Mouse (Mus musculus) heart, embryonic 14.5 days (tissue): ENCODE measurements around the gene Bmpr1b. TPM values are rescaled to one million over a fixed set of nuclear protein-coding genes. Genes with fewer than 3 reads are reported as not detected.

Experiments used
- ATAC-seq: fragments of 200-750 bp; cut with Nextera tagmentation; 2 replicates; pipeline ENCODE4 v1.8.0; 2017; ENCODE audit warnings: low read depth, moderate TSS enrichment; ENCODE audit not compliant: insufficient number of reproducible peaks, insufficient read depth, low FRiP score
- H3K27ac ChIP-seq, 2 experiments: fragments of 200-500 bp in 1 of 2; fragments of 300-500 bp in 1 of 2; sonication (generic) in 1 of 2; replicated peaks in 1 of 2; 2 replicates each; pipeline ENCODE4 v1.5.1; 2012 to 2014; ENCODE audit warnings: low read depth in 2 of 2, low read length in 2 of 2, control low read depth in 1 of 2, mild to moderate bottlenecking in 1 of 2, mixed read lengths in 1 of 2; ENCODE audit not compliant: control insufficient read depth in 1 of 2, insufficient read depth in 1 of 2
- H3K27me3 ChIP-seq: fragments of 300-500 bp; sonication (generic); 2 replicates; pipeline ENCODE4 v1.6.1; 2014; ENCODE audit warnings: mild to moderate bottlenecking, low read length, control low read depth; ENCODE audit not compliant: control insufficient read depth, insufficient read depth
- H3K36me3 ChIP-seq: fragments of 300-500 bp; sonication (generic); 2 replicates; pipeline ENCODE4 v1.6.1; 2014; ENCODE audit warnings: mild to moderate bottlenecking, control low read depth, low read length, mixed read lengths; ENCODE audit not compliant: control insufficient read depth, insufficient read depth
- H3K4me1 ChIP-seq, 2 experiments: fragments of 200-500 bp in 1 of 2; fragments of 300-500 bp in 1 of 2; sonication (generic) in 1 of 2; 2 replicates each; pipeline ENCODE4 v1.6.1; 2012 to 2014; ENCODE audit warnings: low read length in 2 of 2, control low read depth in 1 of 2, mixed read lengths in 1 of 2; ENCODE audit not compliant: control insufficient read depth in 2 of 2, insufficient read depth in 2 of 2
- H3K4me2 ChIP-seq: fragments of 300-500 bp; sonication (generic); 2 replicates; pipeline ENCODE4 v1.6.1; 2014; ENCODE audit warnings: mild to moderate bottlenecking, low read length
- H3K4me3 ChIP-seq, 2 experiments: fragments of 200-500 bp in 1 of 2; fragments of 300-500 bp in 1 of 2; sonication (generic) in 1 of 2; 2 replicates each; pipeline ENCODE4 v1.5.1; 2012 to 2014; ENCODE audit warnings: low read length in 2 of 2, mild to moderate bottlenecking in 2 of 2, control low read depth in 1 of 2, low read depth in 1 of 2, moderate library complexity in 1 of 2; ENCODE audit not compliant: control insufficient read depth in 1 of 2, insufficient read depth in 1 of 2
- H3K9ac ChIP-seq: fragments of 300-500 bp; sonication (generic); 2 replicates; pipeline ENCODE4 v1.6.1; 2014; ENCODE audit warnings: mild to moderate bottlenecking, low read length
- H3K9me3 ChIP-seq: fragments of 300-500 bp; sonication (generic); 2 replicates; pipeline ENCODE4 v1.6.1; 2016; ENCODE audit warnings: low read length, control low read depth; ENCODE audit not compliant: control insufficient read depth
- WGBS: fragments of 180-500 bp; shearing (Covaris S2); extraction: QIAGEN DNeasy Blood & Tissue Kit; methylation state at CpG from one replicate; pipeline ENCODE4 v1.1.7; 2014; 5-methylcytosine and 5-hydroxymethylcytosine counted together
- polyA plus RNA-seq: library from polyadenylated mRNA; unstranded; fragments of >200 nt; fragmentation: Nextera tagmentation; extraction: Ambion mirVana; gene quantifications from 2 replicates; pipeline ENCODE4 v1.2.1, GENCODE M21; 2014

Bmpr1b gene
- polyA plus RNA-seq, 1 experiment from 2014 or later, result 0.70 TPM

- no peak overlapping the region for H3K9ac ChIP-seq
- H3K36me3 ChIP-seq, result no peaks in the 10 kb centered on the region
- ATAC-seq, result no peak
- H3K9me3 ChIP-seq, result no peaks in the 10 kb centered on the region
- H3K27ac ChIP-seq, result no peak overlapping the region
- H3K4me3 ChIP-seq, result no peak overlapping the region
- no peak overlapping the region for H3K4me2 ChIP-seq
- no peaks in the 10 kb centered on the region for H3K4me1 ChIP-seq
- H3K27me3 ChIP-seq, result no peaks in the 10 kb centered on the region
- 78% methylated on average over 5 of the region's 5 CpGs for WGBS
Observed at GRCm38 (mm10) chr3:142040345-142040744, 128.9 kb downstream of the Bmpr1b start.

GRCm38 (mm10) chr3:142034160-142034559, 135.1 kb downstream of the Bmpr1b start:
- Histone ChIP-seq H3K27ac (no peak overlapping the region), H3K4me1 (no peaks in the 10 kb centered on the region), H3K36me3 (no peaks in the 10 kb centered on the region), H3K27me3 (no peaks in the 10 kb centered on the region), H3K9me3 (no peaks in the 10 kb centered on the region), H3K4me2 (no peak overlapping the region), H3K9ac (no peak overlapping the region), H3K4me3 (no peak overlapping the region)
- 67% methylated on average over 4 of the region's 4 CpGs for WGBS
- ATAC-seq, result no peak

GRCm38 (mm10) chr3:142019716-142020115, 149.5 kb downstream of the Bmpr1b start:
- H3K27me3 ChIP-seq, result no peaks in the 10 kb centered on the region
- H3K4me1 ChIP-seq, result no peaks in the 10 kb centered on the region
- ATAC-seq, result no peak

GRCm38 (mm10) chr3:141984548-141984947, 184.7 kb downstream of the Bmpr1b start:
- no peak for ATAC-seq
- no peaks in the 10 kb centered on the region for H3K27me3 ChIP-seq
- H3K9ac ChIP-seq, result no peak overlapping the region
- no peak overlapping the region for H3K4me2 ChIP-seq
- no peaks in the 10 kb centered on the region for H3K36me3 ChIP-seq
- H3K4me3 ChIP-seq, result no peak overlapping the region
- H3K4me1 ChIP-seq, result no peaks in the 10 kb centered on the region
- 65% methylated on average over 7 of the region's 7 CpGs for WGBS
- no peak overlapping the region for H3K27ac ChIP-seq
- no peaks in the 10 kb centered on the region for H3K9me3 ChIP-seq

More at GRCm38 (mm10) chr3:142019716-142020115, 149.5 kb downstream of the Bmpr1b start:
- 85% methylated on average over 7 of the region's 7 CpGs for WGBS
- no peaks in the 10 kb centered on the region for H3K36me3 ChIP-seq
- no peak overlapping the region for H3K9ac ChIP-seq
- no peak overlapping the region for H3K27ac ChIP-seq
- H3K9me3 ChIP-seq, result no peaks in the 10 kb centered on the region
- H3K4me3 ChIP-seq, result no peak overlapping the region
- H3K4me2 ChIP-seq, result no peak overlapping the region

GRCm38 (mm10) chr3:141981613-141982432, 187.4 kb downstream of the Bmpr1b start:
- ATAC-seq, result no peak
- no peak overlapping the region for H3K4me2 ChIP-seq

GRCm38 (mm10) chr3:141966244-141966643, 203.0 kb downstream of the Bmpr1b start:
- Histone ChIP-seq H3K4me1 (no peaks in the 10 kb centered on the region), H3K4me3 (no peak overlapping the region), H3K4me2 (no peak overlapping the region), H3K9me3 (no peaks in the 10 kb centered on the region), H3K36me3 (no peaks in the 10 kb centered on the region), H3K27ac (no peak overlapping the region), H3K27me3 (no peaks in the 10 kb centered on the region), H3K9ac (no peak overlapping the region)
- WGBS, result 67% methylated on average over 4 of the region's 4 CpGs
- no peak for ATAC-seq

More at GRCm38 (mm10) chr3:141981613-141982432, 187.4 kb downstream of the Bmpr1b start:
- no peak overlapping the region for H3K27ac ChIP-seq
- no peaks in the 10 kb centered on the region for H3K36me3 ChIP-seq
- no peaks in the 10 kb centered on the region for H3K4me1 ChIP-seq
- no peaks in the 10 kb centered on the region for H3K27me3 ChIP-seq
- H3K4me3 ChIP-seq, result no peak overlapping the region
- no peak overlapping the region for H3K9ac ChIP-seq
- H3K9me3 ChIP-seq, result no peaks in the 10 kb centered on the region
- WGBS, result 79% methylated on average over 24 of the region's 24 CpGs

- WGBS, result 54% methylated on average over 6 of the region's 6 CpGs
- Histone ChIP-seq H3K4me3 (no peak overlapping the region), H3K4me1 (peaks cover 0 to 10% of the 10 kb centered on the region in 2 experiments; a peak in 1 of 4 replicates), H3K36me3 (no peaks in the 10 kb centered on the region), H3K9ac (no peak overlapping the region), H3K27ac (no peak overlapping the region), H3K4me2 (no peak overlapping the region), H3K27me3 (no peaks in the 10 kb centered on the region), H3K9me3 (no peaks in the 10 kb centered on the region)
- no peak for ATAC-seq
Observed at GRCm38 (mm10) chr3:141952931-141953330, 216.3 kb downstream of the Bmpr1b start.
